14 mouse cellular contexts compared by ENCODE assay signal in genomic region chr1:66320378-66321135, GRCm38 (mm10).
DNase-seq lines count a peak whose midpoint lies in the region; ATAC-seq lines count a peak whose summit lies in the region.
"Had no signal": no experiment of that assay in that cellular context is flagged by ENCODE, and none has a peak within 500 bp of the region (broad histone marks: within the 10 kb centered on the region; RNA-seq: fewer than 3 reads in every experiment).

No protein-coding gene starts in this region.

- intact Hi-C loops in left cerebral cortex, postnatal 4 days (cut with DNase I): loop anchor here (10.0 kb wide), 1 partner anchor 206 kb away; no protein-coding TSS in a partner anchor
- intact Hi-C loops in left cerebral cortex, postnatal 36 days (cut with DNase I): loop anchor here (10.0 kb wide), 2 partner anchors 144 to 216 kb away; partner anchors contain the start of gene Unc80

- 61% methylated on average over 2 of the region's 2 CpGs for WGBS in forebrain, embryonic 11.5 days

- H3K36me3 ChIP-seq in forebrain, embryonic 11.5 days (ENCODE audit: control insufficient read depth, insufficient read depth, low read length): no peaks in the 10 kb centered on the region
- H3K36me3 ChIP-seq: embryonic facial prominence, embryonic 15.5 days; limb, embryonic 12.5 days had no signal

- peak overlapping the region; percentile 71 for H3K27ac ChIP-seq in forebrain, embryonic 11.5 days (ENCODE audit: low read depth, low read length)
- H3K27ac ChIP-seq: embryonic facial prominence, embryonic 15.5 days; heart, adult 2 months; limb, embryonic 12.5 days had no signal

- no peak overlapping the region for H3K4me2 ChIP-seq in forebrain, embryonic 11.5 days (ENCODE audit: low read depth, low read length, severe bottlenecking)
- H3K4me2 ChIP-seq: embryonic facial prominence, embryonic 15.5 days had no signal

- no peaks in the 10 kb centered on the region for H3K9me3 ChIP-seq in forebrain, embryonic 11.5 days (ENCODE audit: control insufficient read depth, low read length)
- H3K9me3 ChIP-seq: embryonic facial prominence, embryonic 15.5 days; limb, embryonic 12.5 days had no signal

- no peak overlapping the region for H3K4me3 ChIP-seq in forebrain, embryonic 11.5 days (ENCODE audit: low read depth, low read length)
- H3K4me3 ChIP-seq: embryonic facial prominence, embryonic 15.5 days; heart, adult 2 months; limb, embryonic 12.5 days had no signal

- peaks cover 6% of the 10 kb centered on the region for H3K4me1 ChIP-seq in forebrain, embryonic 11.5 days (replicated peaks; ENCODE audit: control insufficient read depth, insufficient read depth, low read length)
- H3K4me1 ChIP-seq: embryonic facial prominence, embryonic 15.5 days had no signal

- ATAC-seq in forebrain, embryonic 11.5 days (replicated peaks; ENCODE audit: low FRiP score): peak; percentile 75
- peak; percentile 43 for ATAC-seq in megakaryocyte, adult 5-6 weeks (ENCODE audit: poor library complexity, severe bottlenecking)

- no peaks in the 10 kb centered on the region for H3K27me3 ChIP-seq in forebrain, embryonic 11.5 days (ENCODE audit: control insufficient read depth, insufficient read depth, low read length)
- H3K27me3 ChIP-seq: embryonic facial prominence, embryonic 15.5 days; limb, embryonic 12.5 days had no signal

- no peak overlapping the region for H3K9ac ChIP-seq in forebrain, embryonic 11.5 days (ENCODE audit: low read length)
- H3K9ac ChIP-seq: embryonic facial prominence, embryonic 15.5 days; limb, embryonic 12.5 days had no signal

- DNase-seq in left cerebral cortex, postnatal 4 days: peak; percentile 37
- DNase-seq in left cerebral cortex, postnatal 36 days (ENCODE audit: low spot score in 2 of 2): no peak
- DNase-seq in forebrain, embryonic 11.5 days (ENCODE audit: low spot score): no peak
- DNase-seq in telencephalon, adult 2 months (ENCODE audit: low read depth, low spot score): peak; percentile 60
- no peak for DNase-seq in adrenal gland, adult (ENCODE audit: inconsistent age in 2 of 2, low spot score in 1 of 2)
- no peak for DNase-seq in adrenal gland, adult 18-20 months (ENCODE audit: low spot score in 2 of 2)
- no peak for DNase-seq in right cerebral cortex, postnatal 25 days
- DNase-seq: heart, adult 2 months; kidney, adult 2 months; lung, postnatal 36 days; thymus, adult 18-20 months had no signal

Comparison
In these comparisons a context has a peak if more than half of its experiments do, and no peak if none do; other contexts are left out.
1. DNase-seq: peak in left cerebral cortex, postnatal 4 days (single experiment) and telencephalon, adult 2 months (single experiment); none in left cerebral cortex, postnatal 36 days (0 of 2), forebrain, embryonic 11.5 days (single experiment), adrenal gland, adult (0 of 2), adrenal gland, adult 18-20 months (0 of 2) and right cerebral cortex, postnatal 25 days (single experiment).